Mouse (Mus musculus) cortical plate, adult 2 months (tissue): Measurements from ENCODE around the gene Tspan14. TPM values are rescaled to one million over a fixed set of nuclear protein-coding genes. Genes with fewer than 3 reads are reported as not detected.

ENCODE experiments used
- H3K27ac ChIP-seq: fragments of 200-500 bp; 2 replicates; pipeline ENCODE4 v1.5.1; 2012; ENCODE audit warnings: low read length, control low read depth, inconsistent platforms; ENCODE audit not compliant: insufficient read depth
- H3K4me1 ChIP-seq: fragments of 200-500 bp; 2 replicates; pipeline ENCODE4 v1.6.1; 2011; ENCODE audit warnings: low read length; ENCODE audit not compliant: control insufficient read depth, insufficient read depth
- H3K4me3 ChIP-seq: fragments of 200-500 bp; 2 replicates; pipeline ENCODE4 v1.5.1; 2011; ENCODE audit warnings: mild to moderate bottlenecking, low read length, control low read depth; ENCODE audit not compliant: insufficient read depth
- CTCF ChIP-seq: fragments of 200-500 bp; IDR thresholded peaks from 2 replicates; pipeline ENCODE4 v1.5.1; 2011; ENCODE audit warnings: mild to moderate bottlenecking, control low read depth, low read length; ENCODE audit not compliant: insufficient read depth; ENCODE audit errors: extremely low read depth
- POLR2A ChIP-seq: fragments of 200-500 bp; IDR thresholded peaks from 2 replicates; pipeline ENCODE4 v1.6.1; 2011; ENCODE audit warnings: mild to moderate bottlenecking, low read length, control low read depth; ENCODE audit not compliant: insufficient read depth; ENCODE audit errors: extremely low read depth
- polyA plus RNA-seq: library from polyadenylated mRNA; depleted of rRNA; stranded (reverse); fragments of >200 nt; gene quantifications from 2 replicates; pipeline ENCODE4 v1.2.3, GENCODE M21; 2012

The Tspan14 gene
- polyA plus RNA-seq, 1 experiment: 61.0 TPM

DNA sequence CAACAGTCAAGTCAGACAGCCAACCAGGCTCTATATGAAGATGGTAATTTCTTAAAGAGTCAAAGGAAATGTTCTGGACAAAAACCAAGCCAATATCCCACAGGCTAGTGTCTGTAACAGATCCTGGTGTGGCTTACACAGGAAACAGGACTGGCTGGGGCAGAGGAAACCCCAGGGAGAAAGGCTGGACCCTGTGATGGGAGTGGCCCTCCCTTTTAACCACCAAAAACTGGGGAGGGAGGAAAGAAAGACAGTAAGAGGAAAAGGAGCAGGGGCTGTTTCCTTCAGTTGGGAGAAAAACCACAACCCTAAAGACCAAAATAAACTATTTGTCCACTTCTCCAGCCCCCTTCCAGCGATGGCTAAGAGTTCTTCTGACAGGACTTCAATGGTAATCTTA, 11.5 kb downstream of the Tspan14 start:
- peak overlapping the region; percentile 92 for H3K27ac ChIP-seq
- H3K4me3 ChIP-seq: no peak overlapping the region
- TF ChIP-seq POLR2A (no peak), CTCF (no peak)
- H3K4me1 ChIP-seq: peaks cover 32% of the 10 kb centered on the region

DNA sequence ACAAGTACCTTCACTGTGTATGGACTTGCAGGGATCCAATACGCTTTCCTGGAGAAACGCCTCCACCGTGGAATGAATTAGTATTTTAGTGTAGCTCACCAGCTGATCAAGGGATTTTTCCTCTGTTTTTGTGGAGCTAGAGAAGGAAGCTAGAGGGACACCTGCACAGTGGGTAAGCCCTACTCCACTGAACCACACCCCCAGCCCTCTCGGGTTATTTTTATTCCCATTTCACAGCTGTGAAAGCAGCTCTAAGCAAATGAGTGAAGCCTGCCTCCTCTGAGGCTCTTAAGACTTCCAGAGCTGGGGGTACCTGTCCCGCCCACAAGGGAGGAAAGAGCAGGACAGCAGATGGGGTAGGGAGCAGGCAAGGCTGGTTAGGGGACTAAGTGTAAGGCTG, 13.2 kb downstream of the Tspan14 start:
- Histone ChIP-seq H3K4me3 (no peak overlapping the region), H3K4me1 (peaks cover 31% of the 10 kb centered on the region), H3K27ac (peak overlapping the region; percentile 49)
- TF ChIP-seq CTCF: no peak
- no peak for TF ChIP-seq POLR2A

DNA sequence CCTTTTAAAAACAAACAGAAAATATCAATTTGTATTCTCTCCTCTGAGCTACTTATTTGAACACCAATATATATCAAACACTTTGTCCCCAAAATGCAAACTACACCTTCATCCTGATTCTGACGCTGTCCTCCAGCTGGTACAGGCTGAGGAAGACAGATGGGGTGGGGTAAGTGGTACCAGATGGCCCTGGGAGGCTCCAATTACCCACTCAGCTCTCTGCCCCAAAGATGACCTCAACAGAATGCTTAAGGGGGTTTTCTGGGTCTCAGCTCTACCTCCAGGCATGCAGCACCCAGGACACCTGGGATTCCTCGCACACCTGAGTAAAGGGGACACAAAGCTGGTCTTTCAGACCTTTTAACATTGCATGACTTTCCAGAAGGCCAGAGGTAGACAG, 13.9 kb downstream of the Tspan14 start:
- Histone ChIP-seq H3K27ac (peak overlapping the region; percentile 49; the same call in 1 of the 2 replicates), H3K4me1 (peaks cover 31% of the 10 kb centered on the region), H3K4me3 (no peak overlapping the region)
- TF ChIP-seq POLR2A (no peak), CTCF (no peak)

DNA sequence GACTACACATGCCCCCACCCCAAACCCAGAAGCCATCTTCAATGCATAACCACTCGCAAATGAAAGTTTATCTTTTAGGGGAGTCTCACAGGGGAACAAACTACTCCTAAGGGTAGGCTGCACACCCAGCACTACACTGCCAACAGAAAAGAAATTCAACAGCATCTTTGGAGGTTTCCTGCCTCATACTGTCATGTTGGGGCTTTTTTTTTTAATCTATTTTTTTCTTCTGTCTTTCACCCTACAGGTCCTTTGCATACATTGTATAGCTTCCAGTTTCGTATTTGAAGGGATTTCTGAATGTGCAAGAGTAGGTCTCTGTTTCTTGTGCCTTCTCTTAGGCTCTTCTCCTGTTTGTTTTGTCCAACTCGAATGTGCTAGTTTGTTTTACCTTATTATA, 14.3 kb downstream of the Tspan14 start:
- Histone ChIP-seq H3K4me3 (no peak overlapping the region), H3K4me1 (peaks cover 32% of the 10 kb centered on the region), H3K27ac (no peak overlapping the region)
- no peak for TF ChIP-seq POLR2A
- TF ChIP-seq CTCF: no peak

DNA sequence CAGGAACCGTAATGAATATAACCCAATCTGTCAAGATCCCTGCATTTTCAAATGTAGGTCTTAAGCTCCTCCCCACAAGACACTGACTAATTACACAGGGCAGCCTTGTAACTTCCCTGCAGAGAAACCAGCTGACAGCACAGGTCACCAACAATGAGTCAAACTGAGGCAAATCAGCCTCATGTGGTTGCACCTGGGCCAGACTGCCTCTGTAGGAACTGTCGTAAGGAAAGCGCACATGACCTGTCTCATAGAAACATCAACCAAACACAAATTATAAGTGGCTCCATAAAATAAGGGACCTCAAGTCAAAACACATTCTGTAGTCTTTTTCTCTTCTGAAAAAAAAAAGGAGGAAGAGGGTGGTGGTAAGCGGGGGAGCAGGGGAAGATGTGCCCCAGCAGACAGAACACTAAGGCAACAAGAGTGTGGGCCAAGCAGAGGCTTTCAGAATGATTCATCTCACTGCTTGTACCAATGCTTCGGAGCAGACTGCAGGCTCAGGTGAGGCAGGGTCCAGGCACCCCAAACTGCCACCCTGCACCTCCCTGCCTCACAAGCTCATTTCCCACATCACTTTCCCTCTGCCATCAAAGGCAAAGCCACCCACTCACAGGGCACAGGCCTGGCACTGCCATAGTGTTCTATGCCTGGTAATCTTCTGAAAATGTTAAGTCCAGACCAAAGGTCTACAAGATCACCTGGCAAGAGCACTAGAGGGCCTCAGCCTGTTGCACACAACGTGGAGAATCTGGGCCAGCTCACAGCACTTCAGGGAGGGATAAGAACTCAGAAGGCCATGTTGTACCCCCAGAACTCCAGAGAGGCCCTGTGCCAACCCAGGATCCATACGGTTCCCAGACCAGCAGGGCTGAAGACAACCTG, 16.6 kb downstream of the Tspan14 start:
- TF ChIP-seq POLR2A (no peak), CTCF (no peak)
- Histone ChIP-seq H3K27ac (peak overlapping the region; percentile 28), H3K4me3 (no peak overlapping the region), H3K4me1 (peaks cover 15% of the 10 kb centered on the region)

DNA sequence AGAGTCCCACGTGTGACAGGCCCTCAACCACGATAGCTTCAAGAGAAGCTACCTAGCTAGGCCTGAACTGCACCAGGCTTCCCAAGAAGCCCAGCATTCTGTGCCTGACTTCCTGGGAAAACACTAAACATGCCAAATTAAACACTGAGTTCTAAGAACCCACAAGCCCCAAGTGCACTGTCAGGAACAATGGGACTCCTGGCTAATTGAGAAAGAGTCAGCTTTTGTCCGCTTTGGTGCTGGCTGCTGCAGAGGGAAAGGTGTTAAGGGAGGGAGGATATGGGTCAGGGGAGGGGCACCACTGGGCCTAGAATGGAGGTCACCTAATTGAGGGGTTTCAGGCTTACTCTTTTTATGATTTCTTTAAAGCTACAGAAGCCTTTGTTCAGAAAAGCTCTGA, 17.6 kb downstream of the Tspan14 start:
- peak overlapping the region; percentile 46; the same call in 1 of the 2 replicates for H3K27ac ChIP-seq
- TF ChIP-seq CTCF (no peak), POLR2A (no peak)
- no peak overlapping the region for H3K4me3 ChIP-seq
- peaks cover 13% of the 10 kb centered on the region for H3K4me1 ChIP-seq

DNA sequence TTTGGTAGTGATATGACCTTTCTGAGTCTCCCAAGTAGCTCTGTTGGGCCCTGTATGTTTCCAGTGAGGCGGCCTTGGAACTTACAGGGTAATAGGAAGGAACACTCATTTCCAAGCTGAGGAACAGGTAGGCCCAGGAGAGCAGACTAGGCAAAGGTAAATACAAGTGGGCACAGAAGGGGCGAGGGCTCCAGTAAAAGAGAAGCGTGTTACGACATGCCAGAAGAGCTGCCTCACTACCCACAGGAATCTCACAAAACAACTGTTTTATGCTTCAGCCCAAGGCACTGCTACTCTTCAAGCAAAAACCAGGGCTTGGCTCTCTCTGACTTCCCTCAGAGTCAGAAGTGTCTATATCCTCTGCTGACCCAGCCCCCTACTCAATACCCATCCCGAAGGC, 18.1 kb downstream of the Tspan14 start:
- Histone ChIP-seq H3K4me3 (no peak overlapping the region), H3K27ac (peak overlapping the region; percentile 46; the same call in 1 of the 2 replicates), H3K4me1 (peaks cover 11% of the 10 kb centered on the region)
- TF ChIP-seq CTCF (no peak), POLR2A (no peak)

DNA sequence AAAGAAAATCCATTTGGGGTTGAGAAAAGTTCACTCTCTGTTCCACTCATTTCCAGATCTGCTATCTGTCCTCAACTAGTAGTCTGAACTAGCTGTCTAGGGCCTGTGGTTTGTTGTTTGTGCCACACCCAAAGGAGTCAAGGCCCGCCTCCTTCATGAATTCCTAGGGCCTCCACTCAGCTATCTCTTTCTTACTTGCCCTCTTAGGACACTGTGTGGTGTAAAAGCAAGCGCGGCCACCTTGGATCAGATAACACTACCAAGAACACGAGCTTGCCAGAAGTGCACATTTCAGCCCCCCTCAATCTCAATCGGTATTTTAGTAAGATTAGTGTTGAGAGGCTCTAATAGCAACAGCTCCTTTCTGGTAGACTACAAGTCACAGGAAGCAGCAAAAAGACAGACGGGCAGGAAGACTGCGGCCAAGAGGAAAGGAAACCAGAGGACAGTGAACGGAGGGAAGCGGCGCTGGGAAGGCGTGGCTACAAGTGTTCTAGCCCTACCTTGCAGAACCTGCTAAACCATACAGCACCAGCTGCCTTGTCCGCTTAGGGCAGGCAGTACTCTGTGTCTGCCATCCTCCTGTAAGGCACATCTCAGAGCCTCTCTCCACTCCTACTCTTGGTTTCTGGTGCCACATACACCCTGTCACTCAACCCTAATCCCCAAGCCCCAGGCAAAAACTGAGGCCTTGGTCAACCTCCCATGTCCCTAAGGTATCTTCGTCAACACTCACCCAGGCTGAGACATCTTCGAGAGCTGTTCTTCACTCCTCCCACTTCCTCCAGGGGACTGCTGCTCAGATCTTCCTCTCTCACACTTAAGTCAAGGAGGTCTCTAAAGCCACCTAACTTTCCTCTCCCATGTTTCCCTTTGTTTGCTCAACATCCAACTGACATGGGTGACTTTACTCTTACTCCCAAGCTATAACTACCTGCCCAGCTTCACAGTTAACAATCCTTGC, 18.9 kb downstream of the Tspan14 start:
- TF ChIP-seq POLR2A: no peak
- TF ChIP-seq CTCF: no peak
- H3K4me1 ChIP-seq: peaks cover 7% of the 10 kb centered on the region
- H3K4me3 ChIP-seq: no peak overlapping the region
- peak overlapping the region; percentile 2; the same call in 1 of the 2 replicates for H3K27ac ChIP-seq

DNA sequence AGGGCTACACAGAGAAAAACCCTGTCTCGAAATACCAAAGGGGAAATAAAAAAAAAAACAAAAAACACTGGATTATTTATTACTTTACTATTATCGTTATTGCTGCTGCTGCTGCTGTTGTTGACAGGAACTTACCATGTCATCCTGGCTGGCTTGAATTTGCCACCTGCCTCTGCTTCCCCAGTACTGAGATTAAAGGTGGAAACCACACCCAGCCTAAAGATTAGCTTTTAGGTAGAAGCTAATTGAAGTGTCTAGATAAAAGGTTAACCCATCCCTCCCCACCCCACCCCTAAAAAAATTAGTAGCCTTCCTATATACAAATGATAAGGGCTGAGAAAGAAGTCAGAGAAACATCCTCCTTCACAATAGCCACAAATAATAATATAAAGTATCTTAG, 22.8 kb downstream of the Tspan14 start:
- Histone ChIP-seq H3K4me3 (no peak overlapping the region), H3K27ac (no peak overlapping the region), H3K4me1 (peaks cover 4% of the 10 kb centered on the region)
- TF ChIP-seq POLR2A (no peak), CTCF (no peak)

DNA sequence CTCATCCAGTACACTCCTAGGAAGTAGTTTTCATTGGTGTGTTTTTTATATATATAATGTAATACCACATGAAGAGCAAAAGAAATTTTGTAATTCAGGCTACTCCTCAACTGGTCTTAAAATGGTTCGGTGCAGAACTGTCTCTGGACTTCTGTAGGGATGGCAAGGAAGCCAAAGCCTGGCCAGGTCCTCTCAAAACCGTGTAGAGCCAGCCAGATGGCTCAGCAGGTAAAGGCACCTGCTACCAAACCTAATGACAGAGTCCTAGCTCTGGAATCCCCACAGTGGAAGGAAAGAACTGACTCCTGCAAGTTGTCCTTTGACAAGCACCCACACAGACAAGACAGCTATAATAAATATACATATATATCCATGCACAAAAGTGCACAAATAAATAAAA, 24.2 kb downstream of the Tspan14 start:
- H3K4me1 ChIP-seq: peaks cover 3% of the 10 kb centered on the region
- no peak overlapping the region for H3K27ac ChIP-seq
- no peak overlapping the region for H3K4me3 ChIP-seq
- no peak for TF ChIP-seq CTCF
- no peak for TF ChIP-seq POLR2A
